ENCODE assay signal across 11 mouse cellular contexts in genomic region chr19:43944566-43944965, GRCm38 (mm10).
"Had no signal": no experiment of that assay in that cellular context is flagged by ENCODE, and none has a peak within 500 bp of the region (broad histone marks: within the 10 kb centered on the region; RNA-seq: fewer than 3 reads in every experiment).

No protein-coding gene starts in this region.

- DNase-seq: right cerebral cortex, adult 18-20 months; right cerebral cortex, postnatal 14 days; right cerebral cortex, postnatal 25 days; right cerebral cortex, postnatal 4 days; spleen, adult 18-20 months; thymus, adult 18-20 months; thymus, adult 2 months; thymus, postnatal 14 days; thymus, postnatal 25 days; thymus, postnatal 36 days; thymus, postnatal 4 days had no signal
